Mouse (Mus musculus) midbrain, embryonic 11.5 days (tissue): Measurements from ENCODE around the gene Itga1. TPM values are rescaled to one million over a fixed set of nuclear protein-coding genes. Genes with fewer than 3 reads are reported as not detected.
A peak's percentile ranks its signal among the peaks of the same experiment; 100 is the strongest.

Source experiments
- ATAC-seq: fragments of 200-750 bp; cut with Nextera tagmentation; 2 replicates; pipeline ENCODE4 v1.8.0; 2017; ENCODE audit warnings: moderate TSS enrichment, moderate library complexity; ENCODE audit not compliant: low FRiP score
- DNase-seq: peaks from one replicate; pipeline ENCODE4 v3.0.0; 2015; ENCODE audit warnings: low spot score; ENCODE audit errors: missing footprints
- H3K27ac ChIP-seq: fragments of 300-500 bp; sonication (generic); 2 replicates; pipeline ENCODE4 v1.5.1; 2014; ENCODE audit warnings: low read depth, low read length
- H3K27me3 ChIP-seq: fragments of 300-500 bp; sonication (generic); 2 replicates; pipeline ENCODE4 v1.6.1; 2014; ENCODE audit warnings: mild to moderate bottlenecking, low read length, moderate library complexity, mixed read lengths; ENCODE audit not compliant: control insufficient read depth, insufficient read depth
- H3K36me3 ChIP-seq: fragments of 300-500 bp; sonication (generic); 2 replicates; pipeline ENCODE4 v1.6.1; 2014; ENCODE audit warnings: mild to moderate bottlenecking, low read length, moderate library complexity, mixed read lengths; ENCODE audit not compliant: control insufficient read depth, insufficient read depth
- H3K4me1 ChIP-seq: fragments of 300-500 bp; sonication (generic); 2 replicates; pipeline ENCODE4 v1.6.1; 2014; ENCODE audit warnings: low read length; ENCODE audit not compliant: control insufficient read depth, insufficient read depth
- H3K4me2 ChIP-seq: fragments of 300-500 bp; sonication (generic); 2 replicates; pipeline ENCODE4 v1.6.1; 2014; ENCODE audit warnings: mild to moderate bottlenecking, moderate library complexity
- H3K4me3 ChIP-seq: fragments of 300-500 bp; sonication (generic); 2 replicates; pipeline ENCODE4 v1.5.1; 2014; ENCODE audit warnings: low read depth, low read length
- H3K9ac ChIP-seq: fragments of 300-500 bp; sonication (generic); 2 replicates; pipeline ENCODE4 v1.6.1; 2014; ENCODE audit warnings: low read length
- H3K9me3 ChIP-seq: fragments of 300-500 bp; sonication (generic); 2 replicates; pipeline ENCODE4 v1.6.1; 2016; ENCODE audit warnings: low read length; ENCODE audit not compliant: control insufficient read depth
- WGBS: fragments of 180-500 bp; shearing (Covaris S2); extraction: QIAGEN DNeasy Blood & Tissue Kit; methylation state at CpG from one replicate; pipeline ENCODE4 v1.1.7; 2014; 5-methylcytosine and 5-hydroxymethylcytosine counted together
- polyA plus RNA-seq: library from polyadenylated mRNA; unstranded; fragments of >200 nt; fragmentation: Nextera tagmentation; extraction: Ambion mirVana; gene quantifications from 2 replicates; pipeline ENCODE4 v1.2.1, GENCODE M21; 2014

Itga1 gene
- polyA plus RNA-seq, 1 experiment from 2014 or later, result 6.3 TPM

DNA sequence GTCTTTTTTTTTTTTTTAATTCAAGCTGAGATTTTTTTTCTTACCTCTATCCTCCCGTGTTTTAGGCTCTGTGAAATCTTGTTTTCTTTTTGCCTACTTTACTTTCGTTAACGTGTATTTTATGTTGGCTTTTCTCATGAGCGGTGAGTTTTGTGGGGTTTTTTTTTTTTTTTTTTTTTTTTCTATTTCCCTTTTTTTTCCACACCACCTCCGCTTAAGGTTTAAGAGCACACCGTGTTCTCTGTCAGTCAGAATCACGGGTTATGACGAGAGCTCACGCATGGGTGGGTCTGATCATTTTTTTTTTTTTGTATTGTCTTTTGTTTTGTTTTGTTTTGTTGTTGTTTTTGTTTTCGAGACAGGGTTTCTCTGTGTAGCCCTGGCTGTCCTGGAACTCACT, 103.7 kb downstream of the Itga1 start:
- Histone ChIP-seq H3K4me1 (no peaks in the 10 kb centered on the region), H3K4me2 (no peak overlapping the region), H3K27ac (no peak overlapping the region), H3K36me3 (no peaks in the 10 kb centered on the region), H3K9ac (no peak overlapping the region), H3K27me3 (no peaks in the 10 kb centered on the region), H3K4me3 (no peak overlapping the region), H3K9me3 (no peaks in the 10 kb centered on the region)
- 95% methylated on average over 10 of the region's 10 CpGs for WGBS
- ATAC-seq (no peak), DNase-seq (no peak)

GRCm38 (mm10) chr13:114992260-114993014, 109.3 kb downstream of the Itga1 start:
- Histone ChIP-seq H3K9ac (no peak overlapping the region), H3K4me3 (no peak overlapping the region), H3K27ac (no peak overlapping the region), H3K27me3 (no peaks in the 10 kb centered on the region), H3K36me3 (no peaks in the 10 kb centered on the region), H3K9me3 (no peaks in the 10 kb centered on the region), H3K4me1 (peaks cover 3% of the 10 kb centered on the region; the same call in 1 of the 2 replicates), H3K4me2 (no peak overlapping the region)
- DNase-seq (no peak), ATAC-seq (peak; percentile 61)
- WGBS, result 55% methylated on average over 14 of the region's 14 CpGs

GRCm38 (mm10) chr13:114987668-114988067, 114.1 kb downstream of the Itga1 start:
- Histone ChIP-seq H3K4me2 (no peak overlapping the region), H3K27me3 (no peaks in the 10 kb centered on the region), H3K9me3 (no peaks in the 10 kb centered on the region), H3K27ac (no peak overlapping the region), H3K9ac (no peak overlapping the region), H3K36me3 (no peaks in the 10 kb centered on the region), H3K4me3 (no peak overlapping the region), H3K4me1 (peaks cover 3% of the 10 kb centered on the region; the same call in 1 of the 2 replicates)
- no peak for ATAC-seq
- DNase-seq, result no peak
- WGBS, result 69% methylated on average over 6 of the region's 6 CpGs

GRCm38 (mm10) chr13:114987161-114987560, 114.6 kb downstream of the Itga1 start:
- 76% methylated on average over 2 of the region's 2 CpGs for WGBS
- Histone ChIP-seq H3K4me2 (no peak overlapping the region), H3K9me3 (no peaks in the 10 kb centered on the region), H3K9ac (no peak overlapping the region), H3K27ac (no peak overlapping the region), H3K36me3 (no peaks in the 10 kb centered on the region), H3K27me3 (no peaks in the 10 kb centered on the region), H3K4me1 (peaks cover 1% of the 10 kb centered on the region; the same call in 1 of the 2 replicates), H3K4me3 (no peak overlapping the region)
- peak; percentile 86 for DNase-seq
- ATAC-seq, result no peak

- Histone ChIP-seq H3K27me3 (no peaks in the 10 kb centered on the region), H3K36me3 (no peaks in the 10 kb centered on the region)
These were observed 117.1 kb downstream of the Itga1 start for GRCm38 (mm10) chr13:114984658-114985057.

GRCm38 (mm10) chr13:114983116-114983515, 118.6 kb downstream of the Itga1 start:
- Histone ChIP-seq H3K27ac (no peak overlapping the region), H3K4me1 (no peaks in the 10 kb centered on the region; the same call in 1 of the 2 replicates), H3K4me2 (no peak overlapping the region), H3K36me3 (no peaks in the 10 kb centered on the region), H3K27me3 (no peaks in the 10 kb centered on the region), H3K9me3 (no peaks in the 10 kb centered on the region), H3K4me3 (no peak overlapping the region), H3K9ac (no peak overlapping the region)
- no peak for ATAC-seq
- no peak for DNase-seq
- 96% methylated on average over 7 of the region's 7 CpGs for WGBS

More at GRCm38 (mm10) chr13:114984658-114985057, 117.1 kb downstream of the Itga1 start:
- 100% methylated on average over 1 of the region's 1 CpGs for WGBS
- Histone ChIP-seq H3K9me3 (no peaks in the 10 kb centered on the region), H3K4me2 (no peak overlapping the region), H3K4me3 (no peak overlapping the region), H3K9ac (no peak overlapping the region), H3K27ac (no peak overlapping the region), H3K4me1 (no peaks in the 10 kb centered on the region; the same call in 1 of the 2 replicates)
- DNase-seq, result no peak
- no peak for ATAC-seq

- H3K27ac ChIP-seq, result no peak overlapping the region
- H3K4me2 ChIP-seq, result no peak overlapping the region
- no peak overlapping the region for H3K9ac ChIP-seq
- DNase-seq (no peak), ATAC-seq (0 out of 2 replicates have a peak, but pooled peaks have one; percentile 48)
- no peak overlapping the region for H3K4me3 ChIP-seq
- H3K27me3 ChIP-seq, result no peaks in the 10 kb centered on the region
- no peaks in the 10 kb centered on the region for H3K9me3 ChIP-seq
- H3K4me1 ChIP-seq, result no peaks in the 10 kb centered on the region; the same call in 1 of the 2 replicates
- H3K36me3 ChIP-seq, result no peaks in the 10 kb centered on the region
- WGBS, result 43% methylated on average over 10 of the region's 10 CpGs
These were observed 120.8 kb downstream of the Itga1 start for GRCm38 (mm10) chr13:114980831-114981419.

- 77% methylated on average over 6 of the region's 6 CpGs for WGBS
- no peak for DNase-seq
These were observed 127.2 kb downstream of the Itga1 start for GRCm38 (mm10) chr13:114974484-114975042.

GRCm38 (mm10) chr13:114971905-114972304, 129.9 kb downstream of the Itga1 start:
- Histone ChIP-seq H3K4me1 (no peaks in the 10 kb centered on the region), H3K27me3 (no peaks in the 10 kb centered on the region), H3K4me2 (no peak overlapping the region), H3K36me3 (no peaks in the 10 kb centered on the region), H3K9me3 (no peaks in the 10 kb centered on the region), H3K9ac (no peak overlapping the region), H3K27ac (no peak overlapping the region), H3K4me3 (no peak overlapping the region)
- no peak for DNase-seq
- no peak for ATAC-seq
- 96% methylated on average over 3 of the region's 3 CpGs for WGBS

More at GRCm38 (mm10) chr13:114974484-114975042, 127.2 kb downstream of the Itga1 start:
- Histone ChIP-seq H3K36me3 (no peaks in the 10 kb centered on the region), H3K4me3 (no peak overlapping the region), H3K27ac (no peak overlapping the region), H3K4me2 (no peak overlapping the region), H3K9ac (no peak overlapping the region), H3K27me3 (no peaks in the 10 kb centered on the region), H3K4me1 (no peaks in the 10 kb centered on the region), H3K9me3 (no peaks in the 10 kb centered on the region)
- no peak for ATAC-seq
